Mouse (Mus musculus): Measurements from ENCODE around the gene Ninl. TPM values are rescaled to one million over a fixed set of nuclear protein-coding genes. Genes with fewer than 3 reads are reported as not detected.

Ninl gene
- polyA plus RNA-seq, 1 experiment from 2014 or later: 4.0 TPM

GRCm38 (mm10) chr2:150904272-150904935 is 134.8 kb downstream of the Ninl start, which contains the start of gene Abhd12:
Gene Abhd12 (minus strand): TSS chr2:150904741.
- TF ChIP-seq EP300 (IDR thresholded peaks at IDR 0.05; ENCODE audit: low read depth) (no peak), CTCF (IDR thresholded peaks at IDR 0.05; ENCODE audit: low read depth) (no peak)
- 0 out of 2 replicates have a peak, but pooled peaks cover 3% of the 10 kb centered on the region for H3K36me3 ChIP-seq (replicated peaks; ENCODE audit: insufficient read depth, low read length)
- under 1% methylated on average over 60 of the region's 72 CpGs for WGBS (ENCODE audit: insufficient replicate concordance)
- peak within 1 kb of the TSS; percentile 100 for H3K4me2 ChIP-seq (ENCODE audit: low read depth, low read length)
- H3K9me3 ChIP-seq (ENCODE audit: low read length): no peaks in the 10 kb centered on the region
- peaks cover 15% of the 10 kb centered on the region for H3K4me1 ChIP-seq (ENCODE audit: insufficient read depth)
- H3K27ac ChIP-seq (ENCODE audit: low read depth): peak within 1 kb of the TSS; percentile 82
- ATAC-seq (peak; percentile 95), DNase-seq (peak; percentile 99)
- H3K27me3 ChIP-seq (ENCODE audit: insufficient read depth, low read length): no peaks in the 10 kb centered on the region
- H3K9ac ChIP-seq (replicated peaks): peak within 1 kb of the TSS; percentile 89
- peak within 1 kb of the TSS; percentile 88 for H3K4me3 ChIP-seq (ENCODE audit: low read depth, low read length)

GRCm38 (mm10) chr2:150902347-150902746 is 136.8 kb downstream of the Ninl start:
- H3K4me3 ChIP-seq (ENCODE audit: low read depth, low read length): no peak overlapping the region
- H3K4me2 ChIP-seq (ENCODE audit: low read depth, low read length): no peak overlapping the region
- 0 out of 2 replicates have a peak, but pooled peaks cover 3% of the 10 kb centered on the region for H3K36me3 ChIP-seq (replicated peaks; ENCODE audit: insufficient read depth, low read length)
- no peaks in the 10 kb centered on the region for H3K9me3 ChIP-seq (ENCODE audit: low read length)
- DNase-seq: no peak
- H3K4me1 ChIP-seq (ENCODE audit: insufficient read depth): peaks cover 12% of the 10 kb centered on the region
- H3K9ac ChIP-seq (replicated peaks): no peak overlapping the region
- ATAC-seq: no peak
- H3K27ac ChIP-seq (ENCODE audit: low read depth): no peak overlapping the region
- H3K27me3 ChIP-seq (ENCODE audit: insufficient read depth, low read length): no peaks in the 10 kb centered on the region
- no peak for TF ChIP-seq EP300 (IDR thresholded peaks at IDR 0.05; ENCODE audit: low read depth)
- no peak for TF ChIP-seq CTCF (IDR thresholded peaks at IDR 0.05; ENCODE audit: low read depth)
- 78% methylated on average over 8 of the region's 8 CpGs for WGBS (ENCODE audit: insufficient replicate concordance)

GRCm38 (mm10) chr2:150900341-150900740 is 138.8 kb downstream of the Ninl start:
- 82% methylated on average over 6 of the region's 6 CpGs for WGBS (ENCODE audit: insufficient replicate concordance)
- DNase-seq (no peak), ATAC-seq (no peak)
- Histone ChIP-seq H3K4me3 (ENCODE audit: low read depth, low read length) (no peak overlapping the region), H3K27me3 (ENCODE audit: insufficient read depth, low read length) (no peaks in the 10 kb centered on the region), H3K36me3 (replicated peaks; ENCODE audit: insufficient read depth, low read length) (0 out of 2 replicates have a peak, but pooled peaks cover 3% of the 10 kb centered on the region), H3K9me3 (ENCODE audit: low read length) (no peaks in the 10 kb centered on the region), H3K4me2 (ENCODE audit: low read depth, low read length) (no peak overlapping the region), H3K4me1 (ENCODE audit: insufficient read depth) (peaks cover 12% of the 10 kb centered on the region), H3K27ac (ENCODE audit: low read depth) (no peak overlapping the region), H3K9ac (replicated peaks) (no peak overlapping the region)
- TF ChIP-seq EP300 (IDR thresholded peaks at IDR 0.05; ENCODE audit: low read depth) (no peak), CTCF (IDR thresholded peaks at IDR 0.05; ENCODE audit: low read depth) (no peak)

GRCm38 (mm10) chr2:150895691-150896252 is 143.4 kb downstream of the Ninl start:
- TF ChIP-seq CTCF (IDR thresholded peaks at IDR 0.05; ENCODE audit: low read depth) (no peak), EP300 (IDR thresholded peaks at IDR 0.05; ENCODE audit: low read depth) (no peak)
- H3K36me3 ChIP-seq (replicated peaks; ENCODE audit: insufficient read depth, low read length): 0 out of 2 replicates have a peak, but pooled peaks cover 3% of the 10 kb centered on the region

GRCm38 (mm10) chr2:150894617-150895267 is 144.4 kb downstream of the Ninl start:
- H3K36me3 ChIP-seq (replicated peaks; ENCODE audit: insufficient read depth, low read length): no peaks in the 10 kb centered on the region
- no peak overlapping the region for H3K4me3 ChIP-seq (ENCODE audit: low read depth, low read length)
- no peaks in the 10 kb centered on the region for H3K9me3 ChIP-seq (ENCODE audit: low read length)
- no peaks in the 10 kb centered on the region for H3K27me3 ChIP-seq (ENCODE audit: insufficient read depth, low read length)
- no peak for DNase-seq
- H3K27ac ChIP-seq (ENCODE audit: low read depth): no peak overlapping the region
- no peak overlapping the region for H3K4me2 ChIP-seq (ENCODE audit: low read depth, low read length)
- ATAC-seq: no peak
- no peaks in the 10 kb centered on the region for H3K4me1 ChIP-seq (ENCODE audit: insufficient read depth)
- TF ChIP-seq CTCF (IDR thresholded peaks at IDR 0.05; ENCODE audit: low read depth) (no peak), EP300 (IDR thresholded peaks at IDR 0.05; ENCODE audit: low read depth) (no peak)
- WGBS (ENCODE audit: insufficient replicate concordance): 64% methylated on average over 2 of the region's 2 CpGs
- H3K9ac ChIP-seq (replicated peaks): no peak overlapping the region

More at GRCm38 (mm10) chr2:150895691-150896252, 143.4 kb downstream of the Ninl start:
- no peaks in the 10 kb centered on the region for H3K9me3 ChIP-seq (ENCODE audit: low read length)
- WGBS (ENCODE audit: insufficient replicate concordance): 75% methylated on average over 7 of the region's 7 CpGs
- H3K9ac ChIP-seq (replicated peaks): no peak overlapping the region
- H3K27ac ChIP-seq (ENCODE audit: low read depth): no peak overlapping the region
- no peaks in the 10 kb centered on the region for H3K27me3 ChIP-seq (ENCODE audit: insufficient read depth, low read length)
- DNase-seq (no peak), ATAC-seq (no peak)
- no peak overlapping the region for H3K4me3 ChIP-seq (ENCODE audit: low read depth, low read length)
- no peaks in the 10 kb centered on the region for H3K4me1 ChIP-seq (ENCODE audit: insufficient read depth)
- no peak overlapping the region for H3K4me2 ChIP-seq (ENCODE audit: low read depth, low read length)

GRCm38 (mm10) chr2:150887370-150887769 is 151.8 kb downstream of the Ninl start:
- ATAC-seq (no peak), DNase-seq (no peak)
- H3K27ac ChIP-seq (ENCODE audit: low read depth): no peak overlapping the region
- no peaks in the 10 kb centered on the region for H3K27me3 ChIP-seq (ENCODE audit: insufficient read depth, low read length)
- no peaks in the 10 kb centered on the region for H3K4me1 ChIP-seq (ENCODE audit: insufficient read depth)
- H3K36me3 ChIP-seq (replicated peaks; ENCODE audit: insufficient read depth, low read length): no peaks in the 10 kb centered on the region
- H3K9me3 ChIP-seq (ENCODE audit: low read length): no peaks in the 10 kb centered on the region
- H3K4me3 ChIP-seq (ENCODE audit: low read depth, low read length): no peak overlapping the region
- no peak for TF ChIP-seq CTCF (IDR thresholded peaks at IDR 0.05; ENCODE audit: low read depth)
- no peak for TF ChIP-seq EP300 (IDR thresholded peaks at IDR 0.05; ENCODE audit: low read depth)
- 49% methylated on average over 2 of the region's 2 CpGs for WGBS (ENCODE audit: insufficient replicate concordance)
- no peak overlapping the region for H3K4me2 ChIP-seq (ENCODE audit: low read depth, low read length)
- H3K9ac ChIP-seq (replicated peaks): no peak overlapping the region

Measured in liver, postnatal 0 days (tissue).